Mouse (Mus musculus): ENCODE data around the gene Pth1r. TPM values are rescaled to one million over a fixed set of nuclear protein-coding genes. Genes with fewer than 3 reads are reported as not detected.

The Pth1r gene
- polyA plus RNA-seq, 2 experiments, result 96.9 to 149 TPM

GRCm38 (mm10) chr9:110736362-110736761 is 10.6 kb downstream of the Pth1r start:
- Histone ChIP-seq H3K27ac (replicated peaks; ENCODE audit: low read depth, low read length) (peak overlapping the region; percentile 52; the same call in 1 of the 2 replicates), H3K9me3 (ENCODE audit: control insufficient read depth, low read length) (no peaks in the 10 kb centered on the region), H3K4me1 (ENCODE audit: control insufficient read depth, insufficient read depth, low read length) (peaks cover 61% of the 10 kb centered on the region), H3K27me3 (ENCODE audit: control insufficient read depth, insufficient read depth, low read length) (no peaks in the 10 kb centered on the region), H3K9ac (ENCODE audit: low read depth, low read length, severe bottlenecking) (peak overlapping the region; percentile 34; the same call in 1 of the 2 replicates), H3K4me3 (replicated peaks; ENCODE audit: low read length) (no peak overlapping the region), H3K36me3 (ENCODE audit: control insufficient read depth, insufficient read depth, low read length) (peaks cover 20% of the 10 kb centered on the region), H3K4me2 (replicated peaks; ENCODE audit: low read depth, low read length, severe bottlenecking) (0 out of 2 replicates have a peak overlapping the region, but pooled peaks have one; percentile 6)
- no peak for TF ChIP-seq POLR2A (IDR thresholded peaks at IDR 0.05; ENCODE audit: borderline replicate concordance, extremely low read depth, insufficient read depth, insufficient read length)
- ATAC-seq (ENCODE audit: low FRiP score, low read depth) (no peak), DNase-seq (ENCODE audit: low spot score) (no peak)
- WGBS, result 31% methylated on average over 9 of the region's 9 CpGs

- Histone ChIP-seq H3K4me2 (replicated peaks; ENCODE audit: low read depth, low read length, severe bottlenecking) (no peak overlapping the region), H3K27me3 (ENCODE audit: control insufficient read depth, insufficient read depth, low read length) (no peaks in the 10 kb centered on the region), H3K4me3 (replicated peaks; ENCODE audit: low read length) (no peak overlapping the region), H3K9ac (ENCODE audit: low read depth, low read length, severe bottlenecking) (no peak overlapping the region), H3K27ac (replicated peaks; ENCODE audit: low read depth, low read length) (no peak overlapping the region), H3K36me3 (ENCODE audit: control insufficient read depth, insufficient read depth, low read length) (peaks cover 29% of the 10 kb centered on the region), H3K4me1 (ENCODE audit: control insufficient read depth, insufficient read depth, low read length) (peaks cover 44% of the 10 kb centered on the region), H3K9me3 (ENCODE audit: control insufficient read depth, low read length) (no peaks in the 10 kb centered on the region)
- DNase-seq (ENCODE audit: low spot score) (no peak), ATAC-seq (ENCODE audit: low FRiP score, low read depth) (no peak)
- no peak for TF ChIP-seq POLR2A (IDR thresholded peaks at IDR 0.05; ENCODE audit: borderline replicate concordance, extremely low read depth, insufficient read depth, insufficient read length)
- WGBS, result 79% methylated on average over 7 of the region's 7 CpGs
Measured at GRCm38 (mm10) chr9:110734154-110734553, 12.8 kb downstream of the Pth1r start.

GRCm38 (mm10) chr9:110733102-110733501 is 13.8 kb downstream of the Pth1r start:
- WGBS, result 10% methylated on average over 8 of the region's 8 CpGs
- Histone ChIP-seq H3K27me3 (ENCODE audit: control insufficient read depth, insufficient read depth, low read length) (0 out of 2 replicates have a peak, but pooled peaks cover 3% of the 10 kb centered on the region), H3K9ac (ENCODE audit: low read depth, low read length, severe bottlenecking) (peak overlapping the region; percentile 44), H3K9me3 (ENCODE audit: control insufficient read depth, low read length) (no peaks in the 10 kb centered on the region), H3K27ac (replicated peaks; ENCODE audit: low read depth, low read length) (0 out of 2 replicates have a peak overlapping the region, but pooled peaks have one; percentile 38), H3K4me2 (replicated peaks; ENCODE audit: low read depth, low read length, severe bottlenecking) (peak overlapping the region; percentile 61), H3K36me3 (ENCODE audit: control insufficient read depth, insufficient read depth, low read length) (peaks cover 32% of the 10 kb centered on the region), H3K4me3 (replicated peaks; ENCODE audit: low read length) (peak overlapping the region; percentile 31), H3K4me1 (ENCODE audit: control insufficient read depth, insufficient read depth, low read length) (peaks cover 44% of the 10 kb centered on the region)
- no peak for TF ChIP-seq POLR2A (IDR thresholded peaks at IDR 0.05; ENCODE audit: borderline replicate concordance, extremely low read depth, insufficient read depth, insufficient read length)
- DNase-seq (ENCODE audit: low spot score) (no peak), ATAC-seq (ENCODE audit: low FRiP score, low read depth) (peak; percentile 9; the same call in 1 of the 2 replicates)

- TF ChIP-seq POLR2A (IDR thresholded peaks at IDR 0.05; ENCODE audit: borderline replicate concordance, extremely low read depth, insufficient read depth, insufficient read length), result no peak
- 0 out of 2 replicates have a peak, but pooled peaks cover 7% of the 10 kb centered on the region for H3K27me3 ChIP-seq (ENCODE audit: control insufficient read depth, insufficient read depth, low read length)
- H3K36me3 ChIP-seq (ENCODE audit: control insufficient read depth, insufficient read depth, low read length), result peaks cover 37% of the 10 kb centered on the region
- DNase-seq (ENCODE audit: low spot score) (peak; percentile 89), ATAC-seq (ENCODE audit: low FRiP score, low read depth) (peak; percentile 89)
- H3K9me3 ChIP-seq (ENCODE audit: control insufficient read depth, low read length), result no peaks in the 10 kb centered on the region
- under 1% methylated on average over 24 of the region's 26 CpGs for WGBS
- H3K9ac ChIP-seq (ENCODE audit: low read depth, low read length, severe bottlenecking), result peak overlapping the region; percentile 44; the same call in 1 of the 2 replicates
- H3K4me1 ChIP-seq (ENCODE audit: control insufficient read depth, insufficient read depth, low read length), result peaks cover 46% of the 10 kb centered on the region
- H3K4me3 ChIP-seq (replicated peaks; ENCODE audit: low read length), result peak overlapping the region; percentile 31
- peak overlapping the region; percentile 61 for H3K4me2 ChIP-seq (replicated peaks; ENCODE audit: low read depth, low read length, severe bottlenecking)
- H3K27ac ChIP-seq (replicated peaks; ENCODE audit: low read depth, low read length), result 0 out of 2 replicates have a peak overlapping the region, but pooled peaks have one; percentile 38
Measured at GRCm38 (mm10) chr9:110732623-110733022, 14.3 kb downstream of the Pth1r start.

GRCm38 (mm10) chr9:110731859-110732258 is 15.1 kb downstream of the Pth1r start:
- Histone ChIP-seq H3K27me3 (ENCODE audit: control insufficient read depth, insufficient read depth, low read length) (peaks cover 13% of the 10 kb centered on the region; the same call in 1 of the 2 replicates), H3K36me3 (ENCODE audit: control insufficient read depth, insufficient read depth, low read length) (peaks cover 45% of the 10 kb centered on the region), H3K27ac (replicated peaks; ENCODE audit: low read depth, low read length) (no peak overlapping the region), H3K9ac (ENCODE audit: low read depth, low read length, severe bottlenecking) (no peak overlapping the region), H3K9me3 (ENCODE audit: control insufficient read depth, low read length) (no peaks in the 10 kb centered on the region), H3K4me2 (replicated peaks; ENCODE audit: low read depth, low read length, severe bottlenecking) (no peak overlapping the region), H3K4me3 (replicated peaks; ENCODE audit: low read length) (no peak overlapping the region), H3K4me1 (ENCODE audit: control insufficient read depth, insufficient read depth, low read length) (peaks cover 46% of the 10 kb centered on the region)
- no peak for TF ChIP-seq POLR2A (IDR thresholded peaks at IDR 0.05; ENCODE audit: borderline replicate concordance, extremely low read depth, insufficient read depth, insufficient read length)
- DNase-seq (ENCODE audit: low spot score) (no peak), ATAC-seq (ENCODE audit: low FRiP score, low read depth) (no peak)
- 54% methylated on average over 4 of the region's 4 CpGs for WGBS

All from limb, embryonic 14.5 days (tissue).